Mouse (Mus musculus) kidney, postnatal 14 days (tissue): ENCODE data around the gene Sft2d1.
"Not testable (repeated sequence)": the region's sequence is repeated elsewhere in the genome, so short reads cannot be mapped to it uniquely, and the experiment has no call there.

ENCODE experiments used
- DNase-seq: peaks from one replicate; pipeline ENCODE4 v3.0.0; 2022; ENCODE audit warnings: mixed read lengths

Gene Sft2d1

GRCm38 (mm10) chr17:8303671-8304070 is 7.2 kb upstream of the Sft2d1 start:
- no peak for DNase-seq

- DNase-seq: peak; percentile 14
Measured at GRCm38 (mm10) chr17:8305801-8306200, 5.1 kb upstream of the Sft2d1 start.

- DNase-seq: peak; percentile 7
Measured at GRCm38 (mm10) chr17:8311751-8312150, 849 bp downstream of the Sft2d1 start.

- peak; percentile 21 for DNase-seq
Measured at GRCm38 (mm10) chr17:8313976-8314375, 3.1 kb downstream of the Sft2d1 start.

- no peak for DNase-seq
Measured at GRCm38 (mm10) chr17:8316251-8316650, 5.3 kb downstream of the Sft2d1 start.

GRCm38 (mm10) chr17:8326877-8327276 is 16.0 kb downstream of the Sft2d1 start:
- not testable (repeated sequence) for DNase-seq

- DNase-seq: no peak
Measured at GRCm38 (mm10) chr17:8328511-8329174, 17.7 kb downstream of the Sft2d1 start.

GRCm38 (mm10) chr17:8330602-8331001 is 19.7 kb downstream of the Sft2d1 start:
- no peak for DNase-seq

- DNase-seq: not testable (repeated sequence)
Measured at GRCm38 (mm10) chr17:8337159-8337558, 26.3 kb downstream of the Sft2d1 start, which contains the start of gene Prr18. Gene Prr18, plus strand, starts transcription at chr17:8337459.

GRCm38 (mm10) chr17:8339666-8340374 is 28.9 kb downstream of the Sft2d1 start:
- DNase-seq: no peak

GRCm38 (mm10) chr17:8340407-8341359 is 29.8 kb downstream of the Sft2d1 start:
- DNase-seq: no peak

GRCm38 (mm10) chr17:8341360-8341963 is 30.6 kb downstream of the Sft2d1 start:
- no peak for DNase-seq

GRCm38 (mm10) chr17:8342706-8343105 is 31.8 kb downstream of the Sft2d1 start:
- no peak for DNase-seq

GRCm38 (mm10) chr17:8343416-8343815 is 32.5 kb downstream of the Sft2d1 start:
- no peak for DNase-seq

GRCm38 (mm10) chr17:8347765-8348285 is 36.9 kb downstream of the Sft2d1 start:
- no peak for DNase-seq

GRCm38 (mm10) chr17:8348941-8349340 is 38.0 kb downstream of the Sft2d1 start:
- no peak for DNase-seq

- DNase-seq: no peak
Measured at GRCm38 (mm10) chr17:8351088-8351487, 40.2 kb downstream of the Sft2d1 start.

GRCm38 (mm10) chr17:8355692-8356091 is 44.8 kb downstream of the Sft2d1 start, which contains the start of gene T2:
Gene T2, plus strand, starts transcription at chr17:8355992.
- DNase-seq: no peak

GRCm38 (mm10) chr17:8357498-8357897 is 46.6 kb downstream of the Sft2d1 start:
- DNase-seq: no peak

- DNase-seq: no peak
Measured at GRCm38 (mm10) chr17:8360876-8361275, 50.0 kb downstream of the Sft2d1 start.

- DNase-seq: no peak
Measured at GRCm38 (mm10) chr17:8361281-8362103, 50.6 kb downstream of the Sft2d1 start.
